Mouse (Mus musculus) liver, adult 2 months (tissue): ENCODE results near the gene Gm21981. TPM values are rescaled to one million over a fixed set of nuclear protein-coding genes. Genes with fewer than 3 reads are reported as not detected.

Source experiments
- DNase-seq: peaks from one replicate; pipeline ENCODE4 v3.0.0-alpha.2; 2011; ENCODE audit warnings: low read depth, low spot score; ENCODE audit errors: extremely low read depth
- H3K27ac ChIP-seq: fragments of 200-500 bp; replicated peaks from 2 replicates; pipeline ENCODE4 v1.5.1; 2012; ENCODE audit warnings: low read depth, mild to moderate bottlenecking, control low read depth, inconsistent platforms, low read length; ENCODE audit not compliant: insufficient read depth
- H3K27me3 ChIP-seq: fragments of 200-500 bp; 2 replicates; pipeline ENCODE4 v1.6.1; 2012; ENCODE audit warnings: mild to moderate bottlenecking, moderate library complexity, low read length, inconsistent platforms; ENCODE audit not compliant: control insufficient read depth, insufficient read depth
- H3K36me3 ChIP-seq: fragments of 200-500 bp; 2 replicates; pipeline ENCODE4 v1.6.1; 2012; ENCODE audit warnings: low read length, inconsistent platforms; ENCODE audit not compliant: control insufficient read depth, insufficient read depth
- H3K4me1 ChIP-seq: fragments of 200-500 bp; 2 replicates; pipeline ENCODE4 v1.6.1; 2011; ENCODE audit warnings: low read length; ENCODE audit not compliant: control insufficient read depth, insufficient read depth
- H3K4me3 ChIP-seq: fragments of 200-500 bp; 2 replicates; pipeline ENCODE4 v1.5.1; 2011; ENCODE audit warnings: low read depth, mild to moderate bottlenecking, control low read depth, low read length, moderate library complexity; ENCODE audit not compliant: insufficient read depth
- H3K79me2 ChIP-seq: fragments of 200-500 bp; 2 replicates; pipeline ENCODE4 v1.6.1; 2012; ENCODE audit warnings: inconsistent platforms, mild to moderate bottlenecking, low read length, moderate library complexity; ENCODE audit not compliant: control insufficient read depth, insufficient read depth
- H3K9ac ChIP-seq: fragments of 200-500 bp; 2 replicates; pipeline ENCODE4 v1.6.1; 2012; ENCODE audit warnings: low read depth, mild to moderate bottlenecking, control low read depth, inconsistent platforms, low read length
- CTCF ChIP-seq: fragments of 200-500 bp; IDR thresholded peaks from 2 replicates; pipeline ENCODE4 v1.5.1; 2011; ENCODE audit warnings: low read depth, low read length, control low read depth
- POLR2A ChIP-seq: fragments of 200-500 bp; IDR thresholded peaks from 2 replicates; pipeline ENCODE4 v1.6.1; 2011; ENCODE audit warnings: low read length, control low read depth; ENCODE audit not compliant: insufficient read depth; ENCODE audit errors: extremely low read depth
- WGBS: fragments of 180-500 bp; shearing (Covaris S2); methylation state at CpG from one replicate; pipeline ENCODE4 v1.1.7; 2018; 5-methylcytosine and 5-hydroxymethylcytosine counted together
- polyA plus RNA-seq: library from polyadenylated mRNA; depleted of rRNA; stranded (reverse); fragments of >200 nt; gene quantifications from 2 replicates; pipeline ENCODE4 v1.2.3, GENCODE M21; 2012
- total RNA-seq: library from RNA; depleted of rRNA; stranded (reverse); fragments of >200 nt; gene quantifications from 2 replicates; pipeline ENCODE4 v1.2.3, GENCODE M21; 2014

Gene Gm21981
- total and polyA plus RNA-seq, 2 experiments = 0.09 to 0.46 TPM

DNA sequence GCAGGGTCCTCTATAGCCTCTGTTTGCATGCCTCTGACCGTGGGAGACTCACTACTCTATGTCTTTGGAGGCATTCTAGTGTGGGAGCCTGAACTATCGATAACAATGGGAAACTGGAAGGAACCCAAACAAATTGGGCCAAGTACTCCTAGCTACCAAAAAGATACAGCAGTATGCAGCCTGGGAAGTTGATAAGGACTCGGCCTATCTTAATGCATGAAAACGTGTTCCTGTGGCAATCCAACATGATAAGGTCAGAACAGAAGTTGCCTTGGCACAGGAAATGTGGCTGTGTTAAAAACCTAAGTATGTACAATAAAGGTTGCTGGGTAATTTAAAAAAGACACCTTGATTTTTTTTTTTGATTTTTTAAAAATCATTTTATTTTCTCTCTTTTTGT is 26.9 kb upstream of the Gm21981 start:
- WGBS = 69% methylated on average over 4 of the region's 4 CpGs
- TF ChIP-seq CTCF = no peak
- TF ChIP-seq POLR2A = no peak

GRCm38 (mm10) chr17:47715037-47715436 is 20.8 kb upstream of the Gm21981 start:
- no peaks in the 10 kb centered on the region for H3K79me2 ChIP-seq
- WGBS = 63% methylated on average over 3 of the region's 3 CpGs

More for the DNA sequence above, 26.9 kb upstream of the Gm21981 start:
- H3K9ac ChIP-seq = no peak overlapping the region
- no peaks in the 10 kb centered on the region for H3K79me2 ChIP-seq
- no peaks in the 10 kb centered on the region for H3K36me3 ChIP-seq
- H3K27me3 ChIP-seq = no peaks in the 10 kb centered on the region
- no peak for DNase-seq
- H3K4me1 ChIP-seq = no peaks in the 10 kb centered on the region
- H3K27ac ChIP-seq = no peak overlapping the region
- no peak overlapping the region for H3K4me3 ChIP-seq

GRCm38 (mm10) chr17:47712889-47713571 is 18.8 kb upstream of the Gm21981 start:
- Histone ChIP-seq H3K27me3 (no peaks in the 10 kb centered on the region), H3K27ac (no peak overlapping the region), H3K9ac (no peak overlapping the region), H3K36me3 (no peaks in the 10 kb centered on the region), H3K4me1 (no peaks in the 10 kb centered on the region), H3K4me3 (no peak overlapping the region), H3K79me2 (no peaks in the 10 kb centered on the region)
- no peak for TF ChIP-seq POLR2A
- no peak for TF ChIP-seq CTCF
- no peak for DNase-seq
- 75% methylated on average over 22 of the region's 22 CpGs for WGBS

More at GRCm38 (mm10) chr17:47715037-47715436, 20.8 kb upstream of the Gm21981 start:
- Histone ChIP-seq H3K4me1 (no peaks in the 10 kb centered on the region), H3K4me3 (no peak overlapping the region), H3K36me3 (no peaks in the 10 kb centered on the region), H3K27me3 (no peaks in the 10 kb centered on the region), H3K27ac (no peak overlapping the region), H3K9ac (no peak overlapping the region)
- TF ChIP-seq CTCF = no peak
- no peak for TF ChIP-seq POLR2A
- DNase-seq = no peak

DNA sequence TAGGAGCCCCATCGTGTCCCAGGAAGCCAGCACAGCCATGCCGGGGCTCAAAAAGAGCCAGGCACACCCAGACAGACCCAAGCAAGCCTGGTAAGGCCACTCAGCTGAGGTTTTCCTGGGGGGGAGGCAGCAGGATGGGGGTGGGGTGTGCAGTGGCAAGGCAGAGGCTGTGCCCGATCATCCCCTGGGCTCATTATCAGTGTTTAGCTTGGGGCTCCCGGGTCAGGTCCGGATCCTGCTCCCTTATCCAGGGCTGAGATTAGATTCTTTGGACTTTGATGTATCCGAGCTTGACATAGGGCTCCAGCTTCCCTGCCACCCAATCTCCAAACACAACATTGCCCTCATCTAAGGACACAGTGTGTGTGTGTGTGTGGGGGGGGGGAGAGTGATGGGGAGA is 17.6 kb upstream of the Gm21981 start:
- H3K9ac ChIP-seq = no peak overlapping the region
- H3K27me3 ChIP-seq = no peaks in the 10 kb centered on the region
- no peak for DNase-seq
- no peaks in the 10 kb centered on the region for H3K4me1 ChIP-seq
- no peaks in the 10 kb centered on the region for H3K79me2 ChIP-seq
- 28% methylated on average over 6 of the region's 6 CpGs for WGBS
- H3K4me3 ChIP-seq = no peak overlapping the region
- no peak overlapping the region for H3K27ac ChIP-seq
- TF ChIP-seq POLR2A = no peak
- TF ChIP-seq CTCF = no peak
- H3K36me3 ChIP-seq = no peaks in the 10 kb centered on the region

DNA sequence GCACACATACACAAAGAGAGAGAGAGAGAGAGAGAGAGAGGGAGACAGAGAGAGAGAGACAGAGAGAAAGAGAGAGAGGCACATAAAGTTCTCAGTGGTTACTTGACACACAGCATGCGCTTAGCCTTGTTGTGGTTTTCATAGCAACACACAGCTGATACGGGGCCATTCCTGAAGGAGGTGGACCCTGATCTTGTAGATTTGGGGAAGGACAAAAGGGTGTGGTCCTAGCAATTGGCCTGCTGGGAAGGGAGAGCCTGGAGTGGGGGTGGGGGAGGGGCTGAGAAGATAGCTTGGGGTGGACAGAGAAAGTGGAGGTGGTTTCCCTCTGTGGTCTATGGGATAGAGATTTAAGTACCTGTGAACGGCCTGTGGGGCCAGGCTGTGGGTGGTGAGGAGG is 15.8 kb upstream of the Gm21981 start:
- DNase-seq = no peak
- H3K9ac ChIP-seq = no peak overlapping the region
- H3K27me3 ChIP-seq = no peaks in the 10 kb centered on the region
- no peaks in the 10 kb centered on the region for H3K79me2 ChIP-seq
- whole genome bisulfite sequencing = 90% methylated on average over 3 of the region's 3 CpGs
- H3K27ac ChIP-seq = no peak overlapping the region
- no peaks in the 10 kb centered on the region for H3K36me3 ChIP-seq
- H3K4me1 ChIP-seq = no peaks in the 10 kb centered on the region
- H3K4me3 ChIP-seq = no peak overlapping the region
- TF ChIP-seq POLR2A (no peak), CTCF (no peak)

DNA sequence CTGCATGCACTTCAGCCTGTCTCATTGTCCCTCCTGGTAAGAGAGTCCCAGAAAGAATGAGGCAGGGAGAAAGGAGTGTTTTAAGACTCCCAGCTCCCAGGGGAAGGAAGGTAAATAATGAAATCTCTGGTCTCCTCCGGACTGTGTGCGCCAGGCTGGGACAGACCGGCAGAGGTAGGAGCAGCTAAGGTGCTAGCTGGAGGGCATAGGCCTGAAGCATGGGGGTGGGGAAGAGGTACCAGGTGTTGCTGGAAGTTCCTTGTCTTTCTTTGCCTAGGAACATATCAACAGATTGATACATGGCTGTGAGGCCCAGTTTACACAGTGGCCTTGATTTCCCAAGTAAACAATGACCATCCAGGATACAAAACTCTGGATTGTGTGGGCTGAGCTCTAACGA is 14.7 kb upstream of the Gm21981 start:
- H3K27me3 ChIP-seq = no peaks in the 10 kb centered on the region
- H3K4me3 ChIP-seq = no peak overlapping the region
- H3K4me1 ChIP-seq = no peaks in the 10 kb centered on the region
- DNase-seq = no peak
- no peaks in the 10 kb centered on the region for H3K36me3 ChIP-seq
- no peak overlapping the region for H3K27ac ChIP-seq
- TF ChIP-seq POLR2A (no peak), CTCF (no peak)
- H3K79me2 ChIP-seq = no peaks in the 10 kb centered on the region
- H3K9ac ChIP-seq = no peak overlapping the region
- WGBS = 43% methylated on average over 4 of the region's 4 CpGs
